Mouse (Mus musculus) forebrain, embryonic 13.5 days (tissue): ENCODE results near the gene Mark3. TPM values are rescaled to one million over a fixed set of nuclear protein-coding genes. Genes with fewer than 3 reads are reported as not detected.
"Not testable (repeated sequence)": the region's sequence is repeated elsewhere in the genome, so short reads cannot be mapped to it uniquely, and the experiment has no call there.

Experiments
- ATAC-seq: fragments of 200-750 bp; cut with Nextera tagmentation; 2 replicates; pipeline ENCODE4 v1.8.0; 2017
- H3K27ac ChIP-seq: fragments of 300-500 bp; sonication (generic); 2 replicates; pipeline ENCODE4 v1.5.1; 2015; ENCODE audit warnings: inconsistent platforms, mild to moderate bottlenecking, moderate library complexity
- H3K27me3 ChIP-seq: fragments of 300-500 bp; sonication (generic); 2 replicates; pipeline ENCODE4 v1.6.1; 2015; ENCODE audit warnings: mild to moderate bottlenecking, inconsistent platforms
- H3K36me3 ChIP-seq: fragments of 300-500 bp; sonication (generic); 2 replicates; pipeline ENCODE4 v1.6.1; 2015; ENCODE audit warnings: mild to moderate bottlenecking, inconsistent platforms; ENCODE audit not compliant: poor library complexity, severe bottlenecking
- H3K4me1 ChIP-seq: fragments of 300-500 bp; sonication (generic); 2 replicates; pipeline ENCODE4 v1.6.1; 2015; ENCODE audit warnings: inconsistent platforms
- H3K4me2 ChIP-seq: fragments of 300-500 bp; sonication (generic); 2 replicates; pipeline ENCODE4 v1.6.1; 2015; ENCODE audit warnings: inconsistent platforms, mild to moderate bottlenecking, moderate library complexity
- H3K4me3 ChIP-seq: fragments of 300-500 bp; sonication (generic); 2 replicates; pipeline ENCODE4 v1.5.1; 2015; ENCODE audit warnings: mild to moderate bottlenecking, inconsistent platforms
- H3K9ac ChIP-seq: fragments of 300-500 bp; sonication (generic); 2 replicates; pipeline ENCODE4 v1.6.1; 2015; ENCODE audit warnings: mild to moderate bottlenecking, inconsistent platforms
- H3K9me3 ChIP-seq: fragments of 300-500 bp; sonication (generic); replicated peaks from 2 replicates; pipeline ENCODE4 v1.6.1; 2016; ENCODE audit warnings: inconsistent platforms
- WGBS: fragments of 180-500 bp; shearing (Covaris S2); methylation state at CpG from one replicate; pipeline ENCODE4 v1.1.7; 2015; 5-methylcytosine and 5-hydroxymethylcytosine counted together
- polyA plus RNA-seq: library from polyadenylated mRNA; unstranded; fragments of >200 nt; fragmentation: Nextera tagmentation; extraction: Ambion mirVana; gene quantifications from 2 replicates; pipeline ENCODE4 v1.2.1, GENCODE M21; 2015

The Mark3 gene
- polyA plus RNA-seq, 1 experiment from 2014 or later: 47.2 TPM

DNA sequence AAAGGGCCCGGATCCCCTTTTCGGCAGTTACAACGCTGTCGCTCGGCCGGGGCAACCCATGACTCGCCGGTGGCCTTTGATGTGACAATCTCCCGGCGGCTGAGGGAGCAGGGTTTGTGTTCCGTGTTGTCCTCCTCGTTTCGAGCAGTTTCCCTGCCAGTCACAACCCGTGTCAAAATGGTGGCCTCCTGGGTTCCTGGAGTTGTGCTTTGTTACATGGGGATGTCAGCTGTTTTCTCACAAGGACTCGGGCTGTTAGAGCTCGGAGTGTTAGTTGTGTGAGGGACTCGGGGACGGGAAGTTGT is 35.3 kb upstream of the Mark3 start:
- WGBS: 2% methylated on average over 18 of the region's 18 CpGs
- Histone ChIP-seq H3K4me1 (peaks cover 35% of the 10 kb centered on the region), H3K9ac (peak overlapping the region; percentile 97), H3K27me3 (no peaks in the 10 kb centered on the region), H3K36me3 (peaks cover 49% of the 10 kb centered on the region), H3K27ac (peak overlapping the region; percentile 96), H3K9me3 (no peaks in the 10 kb centered on the region), H3K4me2 (peak overlapping the region; percentile 91), H3K4me3 (peak overlapping the region; percentile 85)
- ATAC-seq: no peak

- H3K36me3 ChIP-seq: peaks cover 61% of the 10 kb centered on the region
- WGBS: 95% methylated on average over 3 of the region's 3 CpGs
These were observed 27.3 kb upstream of the Mark3 start for GRCm38 (mm10) chr12:111547070-111547469.

GRCm38 (mm10) chr12:111548555-111549289 is 25.6 kb upstream of the Mark3 start:
- Histone ChIP-seq H3K4me3 (no peak overlapping the region), H3K4me2 (no peak overlapping the region), H3K27ac (no peak overlapping the region), H3K36me3 (peaks cover 45% of the 10 kb centered on the region), H3K9ac (no peak overlapping the region), H3K27me3 (no peaks in the 10 kb centered on the region), H3K4me1 (no peaks in the 10 kb centered on the region), H3K9me3 (no peaks in the 10 kb centered on the region)
- WGBS: 67% methylated on average over 2 of the region's 2 CpGs
- no peak for ATAC-seq

More at GRCm38 (mm10) chr12:111547070-111547469, 27.3 kb upstream of the Mark3 start:
- no peak overlapping the region for H3K4me2 ChIP-seq
- H3K27ac ChIP-seq: no peak overlapping the region
- ATAC-seq: no peak
- no peaks in the 10 kb centered on the region for H3K27me3 ChIP-seq
- no peaks in the 10 kb centered on the region for H3K9me3 ChIP-seq
- H3K4me3 ChIP-seq: no peak overlapping the region
- no peaks in the 10 kb centered on the region for H3K4me1 ChIP-seq
- no peak overlapping the region for H3K9ac ChIP-seq

DNA sequence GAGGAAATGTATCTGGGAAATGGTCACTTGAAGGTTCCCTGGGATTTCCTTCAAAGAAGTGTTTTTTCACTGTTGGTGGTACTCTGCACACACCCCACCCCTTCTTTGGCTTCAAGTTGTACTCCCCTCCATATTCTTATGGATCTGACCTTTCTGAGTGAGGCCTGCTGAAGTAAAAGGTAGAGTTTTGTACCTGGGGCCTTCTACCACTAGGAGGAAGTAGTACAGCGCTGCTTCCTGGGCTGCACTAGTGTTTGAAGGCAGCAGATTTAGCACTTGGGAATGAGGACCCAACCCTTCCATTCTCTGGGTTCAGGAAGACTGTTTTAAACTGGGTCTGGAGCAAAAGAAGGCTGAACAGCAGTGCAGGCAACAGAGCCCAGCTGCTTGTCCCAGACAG is 23.6 kb upstream of the Mark3 start:
- H3K27me3 ChIP-seq: no peaks in the 10 kb centered on the region
- no peak for ATAC-seq
- no peak overlapping the region for H3K4me3 ChIP-seq
- no peak overlapping the region for H3K9ac ChIP-seq
- 70% methylated on average over 1 of the region's 1 CpGs for WGBS
- no peak overlapping the region for H3K4me2 ChIP-seq
- H3K4me1 ChIP-seq: no peaks in the 10 kb centered on the region
- H3K9me3 ChIP-seq: no peaks in the 10 kb centered on the region
- H3K36me3 ChIP-seq: peaks cover 29% of the 10 kb centered on the region
- H3K27ac ChIP-seq: no peak overlapping the region

DNA sequence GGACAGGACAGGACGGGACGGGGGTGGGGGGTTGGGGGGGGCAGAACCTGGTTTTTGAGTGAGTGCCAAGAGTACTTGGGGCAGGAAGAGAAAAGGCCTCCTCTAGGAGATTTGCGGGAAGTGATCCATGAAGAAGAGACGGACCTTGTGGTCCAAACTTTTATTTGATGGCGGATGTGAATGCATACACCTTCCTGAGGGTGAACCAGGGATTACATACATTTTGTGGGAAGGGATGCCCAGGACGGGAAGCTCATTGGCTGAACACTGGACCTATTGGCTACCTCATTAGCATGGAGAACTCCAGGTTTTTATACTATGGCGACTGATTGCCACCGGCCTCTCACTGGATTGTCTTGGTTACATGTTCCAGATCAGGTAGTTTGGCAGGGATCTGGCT is 22.0 kb upstream of the Mark3 start:
- Histone ChIP-seq H3K36me3 (peaks cover 15% of the 10 kb centered on the region), H3K4me3 (no peak overlapping the region), H3K4me2 (no peak overlapping the region), H3K9me3 (no peaks in the 10 kb centered on the region), H3K9ac (no peak overlapping the region), H3K27ac (no peak overlapping the region), H3K4me1 (no peaks in the 10 kb centered on the region), H3K27me3 (no peaks in the 10 kb centered on the region)
- 68% methylated on average over 8 of the region's 8 CpGs for WGBS
- ATAC-seq: no peak

- Histone ChIP-seq H3K9me3 (no peaks in the 10 kb centered on the region), H3K27me3 (no peaks in the 10 kb centered on the region), H3K27ac (no peak overlapping the region), H3K4me2 (no peak overlapping the region), H3K9ac (no peak overlapping the region), H3K4me3 (no peak overlapping the region), H3K4me1 (0 out of 2 replicates have a peak, but pooled peaks cover 6% of the 10 kb centered on the region), H3K36me3 (no peaks in the 10 kb centered on the region)
- ATAC-seq: no peak
- WGBS: 80% methylated on average over 4 of the region's 4 CpGs
These were observed 19.0 kb upstream of the Mark3 start for GRCm38 (mm10) chr12:111555357-111555756.

- WGBS: 81% methylated on average over 5 of the region's 5 CpGs
- H3K4me2 ChIP-seq, H3K4me3 ChIP-seq, ATAC-seq, H3K27ac ChIP-seq, H3K4me1 ChIP-seq, H3K9ac ChIP-seq, H3K27me3 ChIP-seq, H3K9me3 ChIP-seq, H3K36me3 ChIP-seq: not testable (repeated sequence)
These were observed 18.4 kb upstream of the Mark3 start for GRCm38 (mm10) chr12:111555893-111556292.

GRCm38 (mm10) chr12:111557538-111557937 is 16.8 kb upstream of the Mark3 start:
- WGBS: 74% methylated on average over 6 of the region's 6 CpGs
- Histone ChIP-seq H3K9ac (no peak overlapping the region), H3K36me3 (no peaks in the 10 kb centered on the region), H3K4me1 (0 out of 2 replicates have a peak, but pooled peaks cover 7% of the 10 kb centered on the region), H3K4me2 (no peak overlapping the region), H3K4me3 (no peak overlapping the region), H3K27ac (no peak overlapping the region), H3K9me3 (no peaks in the 10 kb centered on the region), H3K27me3 (no peaks in the 10 kb centered on the region)
- ATAC-seq: no peak

DNA sequence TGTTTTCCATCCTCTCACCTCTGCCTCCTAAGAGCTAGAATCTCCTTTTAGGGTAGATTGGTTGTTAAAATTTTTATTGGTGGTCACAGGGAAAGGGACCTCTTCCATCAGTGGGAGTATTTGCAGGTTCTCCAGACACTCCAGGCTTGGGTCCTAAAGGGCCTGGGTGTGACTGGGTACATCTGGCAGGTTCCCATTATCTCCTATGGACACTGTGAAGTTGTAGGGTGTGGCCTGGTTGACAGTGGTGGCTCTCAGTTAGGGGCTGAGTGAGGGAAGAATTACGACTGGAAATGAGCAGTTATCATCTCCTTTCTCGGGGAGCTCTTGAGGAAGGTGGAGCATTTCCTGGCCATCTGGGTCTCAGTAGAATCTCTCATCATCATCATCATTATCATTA is 15.7 kb upstream of the Mark3 start:
- ATAC-seq: no peak
- no peak overlapping the region for H3K9ac ChIP-seq
- no peak overlapping the region for H3K4me3 ChIP-seq
- WGBS: 74% methylated on average over 2 of the region's 2 CpGs
- H3K27ac ChIP-seq: no peak overlapping the region
- H3K4me1 ChIP-seq: 0 out of 2 replicates have a peak, but pooled peaks cover 7% of the 10 kb centered on the region
- H3K27me3 ChIP-seq: no peaks in the 10 kb centered on the region
- H3K9me3 ChIP-seq: no peaks in the 10 kb centered on the region
- H3K36me3 ChIP-seq: no peaks in the 10 kb centered on the region
- no peak overlapping the region for H3K4me2 ChIP-seq

DNA sequence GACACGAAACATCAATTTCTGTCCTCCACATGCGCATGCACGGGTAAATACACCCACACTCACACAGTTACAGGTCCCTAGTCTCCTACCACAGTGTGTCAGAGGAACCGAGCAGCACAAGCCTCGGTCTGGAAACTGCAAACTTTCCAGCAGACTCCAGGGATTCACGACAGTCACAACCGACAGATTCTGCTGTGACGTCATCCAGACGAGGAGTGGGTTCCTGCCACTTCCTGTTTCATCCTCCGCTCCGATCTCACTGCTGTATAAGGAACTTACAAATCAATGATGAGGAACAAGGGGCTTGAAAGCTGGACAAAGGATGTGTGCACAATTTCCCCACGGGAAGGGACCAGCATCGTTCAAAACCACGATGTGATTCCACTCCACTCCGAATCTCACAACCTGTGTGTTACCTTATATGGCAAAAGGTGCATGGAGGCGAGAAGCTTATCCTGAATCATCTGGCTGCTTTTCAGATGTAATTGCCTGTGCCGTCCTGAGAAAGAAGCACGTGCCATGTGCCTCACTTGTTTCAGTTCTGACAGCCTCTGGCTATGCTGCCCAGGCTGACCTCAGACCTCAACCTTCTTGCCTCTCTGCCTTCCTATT is 14.6 kb upstream of the Mark3 start:
- Histone ChIP-seq H3K4me3 (no peak overlapping the region), H3K9ac (peak overlapping the region; percentile 5), H3K36me3 (no peaks in the 10 kb centered on the region), H3K27me3 (no peaks in the 10 kb centered on the region), H3K4me1 (0 out of 2 replicates have a peak, but pooled peaks cover 7% of the 10 kb centered on the region), H3K9me3 (no peaks in the 10 kb centered on the region), H3K4me2 (no peak overlapping the region), H3K27ac (no peak overlapping the region)
- WGBS: 70% methylated on average over 18 of the region's 18 CpGs
- ATAC-seq: no peak

DNA sequence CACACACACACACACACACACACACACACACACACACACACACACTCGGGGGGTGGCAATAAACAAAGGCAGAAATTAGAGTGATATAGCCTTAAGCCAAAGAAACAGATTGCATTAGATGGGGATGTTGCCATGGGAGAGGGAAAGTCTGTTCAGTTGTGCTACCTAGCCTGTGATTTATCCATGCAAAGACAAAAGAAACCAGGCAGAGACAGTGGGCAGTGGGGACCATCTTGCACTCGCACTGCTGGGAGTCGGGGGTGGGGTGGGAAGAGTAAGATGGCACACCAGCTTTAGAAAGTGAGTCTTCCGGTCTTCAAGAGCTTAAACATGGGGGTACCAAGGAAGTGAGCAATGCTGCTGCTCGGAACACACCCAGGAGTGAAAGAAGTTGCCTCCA is 14.0 kb upstream of the Mark3 start:
- H3K27ac ChIP-seq: no peak overlapping the region
- no peak overlapping the region for H3K4me3 ChIP-seq
- H3K9me3 ChIP-seq: no peaks in the 10 kb centered on the region
- 78% methylated on average over 5 of the region's 5 CpGs for WGBS
- no peak overlapping the region for H3K9ac ChIP-seq
- H3K4me2 ChIP-seq: no peak overlapping the region
- 0 out of 2 replicates have a peak, but pooled peaks cover 7% of the 10 kb centered on the region for H3K4me1 ChIP-seq
- ATAC-seq: no peak
- no peaks in the 10 kb centered on the region for H3K27me3 ChIP-seq
- no peaks in the 10 kb centered on the region for H3K36me3 ChIP-seq

- no peak overlapping the region for H3K27ac ChIP-seq
- no peak overlapping the region for H3K4me2 ChIP-seq
- H3K27me3 ChIP-seq: no peaks in the 10 kb centered on the region
- H3K9me3 ChIP-seq: no peaks in the 10 kb centered on the region
- 50% methylated on average over 4 of the region's 4 CpGs for WGBS
- no peak overlapping the region for H3K9ac ChIP-seq
- 0 out of 2 replicates have a peak, but pooled peaks cover 7% of the 10 kb centered on the region for H3K4me1 ChIP-seq
- H3K36me3 ChIP-seq: no peaks in the 10 kb centered on the region
- no peak for ATAC-seq
- no peak overlapping the region for H3K4me3 ChIP-seq
These were observed 12.0 kb upstream of the Mark3 start for GRCm38 (mm10) chr12:111562276-111562814.
